Mouse (Mus musculus) bone marrow macrophage, adult 2 months (primary cell): ENCODE data around the gene Rffl.

Experiments
- CTCF ChIP-seq: IDR thresholded peaks from 2 replicates; pipeline ENCODE4 v1.5.1; 2012; ENCODE audit warnings: low read depth, mild to moderate bottlenecking, low read length, moderate library complexity
- POLR2A ChIP-seq: IDR thresholded peaks from 2 replicates; pipeline ENCODE4 v1.6.1; 2012; ENCODE audit warnings: mild to moderate bottlenecking, low read depth, low read length, borderline replicate concordance

DNA sequence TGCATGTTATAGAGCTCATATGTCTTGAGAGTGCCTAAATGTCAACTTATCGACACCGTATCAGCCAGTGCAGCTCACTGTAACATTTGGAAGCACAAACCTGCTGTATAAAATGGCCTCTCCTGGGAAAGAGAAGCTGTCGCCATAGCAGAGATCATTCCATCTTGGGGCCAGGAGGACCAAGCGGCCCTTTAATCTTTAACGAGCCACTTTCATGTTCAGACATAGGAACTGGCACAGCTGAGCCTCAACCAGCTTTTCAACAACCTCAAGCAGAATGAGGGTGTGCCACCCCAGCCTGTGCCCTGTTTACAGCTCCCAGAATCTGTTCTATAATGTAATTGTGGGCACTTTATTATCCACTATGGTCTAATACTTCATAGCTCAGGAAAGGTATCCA, 20.8 kb downstream of the Rffl start:
- TF ChIP-seq POLR2A, result no peak
- TF ChIP-seq CTCF, result no peak
